Mouse (Mus musculus) intestine, embryonic 16.5 days (tissue): ENCODE results near the gene Zfp541. TPM values are rescaled to one million over a fixed set of nuclear protein-coding genes. Genes with fewer than 3 reads are reported as not detected.

Source experiments
- ATAC-seq: fragments of 200-750 bp; cut with Nextera tagmentation; 2 replicates; pipeline ENCODE4 v1.8.0; 2017; ENCODE audit warnings: moderate TSS enrichment, moderate library complexity
- H3K27ac ChIP-seq: fragments of 300-500 bp; sonication (generic); 2 replicates; pipeline ENCODE4 v1.5.1; 2014; ENCODE audit warnings: mild to moderate bottlenecking, low read length
- H3K27me3 ChIP-seq: fragments of 300-500 bp; sonication (generic); replicated peaks from 2 replicates; pipeline ENCODE4 v1.6.1; 2014; ENCODE audit warnings: low read length, control low read depth, mixed read lengths; ENCODE audit not compliant: control insufficient read depth, insufficient read depth
- H3K36me3 ChIP-seq: fragments of 300-500 bp; sonication (generic); 2 replicates; pipeline ENCODE4 v1.6.1; 2014; ENCODE audit warnings: low read length, control low read depth; ENCODE audit not compliant: control insufficient read depth, insufficient read depth
- H3K4me1 ChIP-seq: fragments of 300-500 bp; sonication (generic); 2 replicates; pipeline ENCODE4 v1.6.1; 2014; ENCODE audit warnings: low read length, control low read depth, mixed read lengths; ENCODE audit not compliant: control insufficient read depth, insufficient read depth
- H3K4me2 ChIP-seq: fragments of 300-500 bp; sonication (generic); 2 replicates; pipeline ENCODE4 v1.6.1; 2014; ENCODE audit warnings: low read depth, low read length, control low read depth
- H3K4me3 ChIP-seq: fragments of 300-500 bp; sonication (generic); 2 replicates; pipeline ENCODE4 v1.5.1; 2014; ENCODE audit warnings: mild to moderate bottlenecking, low read length
- H3K9ac ChIP-seq: fragments of 300-500 bp; sonication (generic); 2 replicates; pipeline ENCODE4 v1.6.1; 2014; ENCODE audit warnings: low read depth, low read length
- H3K9me3 ChIP-seq: fragments of 300-500 bp; sonication (generic); 2 replicates; pipeline ENCODE4 v1.6.1; 2016; ENCODE audit warnings: low read length, control low read depth; ENCODE audit not compliant: control insufficient read depth
- WGBS: fragments of 180-500 bp; shearing (Covaris S2); extraction: QIAGEN DNeasy Blood & Tissue Kit; methylation state at CpG from one replicate; pipeline ENCODE4 v1.1.7; 2014; 5-methylcytosine and 5-hydroxymethylcytosine counted together
- polyA plus RNA-seq: library from polyadenylated mRNA; unstranded; fragments of >200 nt; fragmentation: Nextera tagmentation; extraction: Ambion mirVana; gene quantifications from 2 replicates; pipeline ENCODE4 v1.2.1, GENCODE M21; 2015

Gene Zfp541
- polyA plus RNA-seq, 1 experiment from 2014 or later = 0.07 TPM

DNA sequence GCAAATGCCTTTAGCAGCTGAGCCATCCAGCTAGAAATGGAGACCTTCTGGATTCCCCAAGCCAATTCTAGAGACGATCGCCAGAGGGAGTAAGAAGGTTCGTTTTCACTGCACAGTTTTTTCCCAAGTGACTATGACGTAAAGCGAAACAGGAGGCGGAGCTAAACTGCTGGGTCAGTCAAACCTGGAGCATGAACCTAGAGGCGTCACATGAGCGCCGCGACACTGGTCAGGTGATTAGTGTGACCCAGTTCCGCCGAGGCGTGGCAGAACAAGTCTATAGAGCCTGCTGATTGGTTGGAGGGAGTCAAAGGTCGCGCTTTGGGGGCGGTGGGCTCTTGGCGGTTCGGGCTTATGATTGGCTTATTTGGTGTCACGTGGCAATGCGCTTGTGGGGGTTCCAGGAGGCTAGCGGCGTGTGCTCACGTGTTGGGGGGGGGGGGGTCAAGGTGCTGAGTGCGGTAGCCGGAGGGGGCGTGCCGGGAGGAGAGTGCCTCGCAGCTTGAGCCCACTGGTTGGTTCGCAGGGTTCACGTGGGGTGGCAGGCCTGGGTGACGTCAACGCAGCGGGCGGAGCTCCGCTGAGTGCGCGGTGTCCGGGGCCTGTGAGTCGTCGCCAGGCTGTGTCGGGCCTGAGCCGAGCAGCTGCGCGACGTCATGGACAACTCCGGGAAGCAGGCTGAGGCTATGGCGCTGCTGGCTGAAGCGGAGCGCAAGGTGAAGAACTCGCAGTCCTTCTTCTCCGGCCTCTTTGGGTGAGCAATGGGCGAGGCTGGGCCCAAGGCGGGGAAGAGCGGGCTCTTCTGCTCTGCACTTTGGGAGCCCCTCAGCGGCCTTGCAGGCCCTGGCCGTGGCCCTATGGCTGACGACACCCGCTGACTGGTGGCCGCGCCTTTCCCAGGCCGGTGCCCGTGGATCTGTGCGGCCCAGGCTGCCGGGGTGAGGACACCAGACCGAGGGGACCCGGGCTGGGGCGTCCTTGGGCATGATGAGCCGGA lies 36.7 kb downstream of the Zfp541 start, which contains the start of gene Napa:
Gene Napa, plus strand, starts transcription at position 438 of the 997 bp plus-strand sequence.
- peak; percentile 99 for ATAC-seq
- no peaks in the 10 kb centered on the region for H3K9me3 ChIP-seq
- H3K4me3 ChIP-seq = peak within 1 kb of the TSS; percentile 97
- H3K4me1 ChIP-seq = peaks cover 24% of the 10 kb centered on the region
- H3K4me2 ChIP-seq = peak within 1 kb of the TSS; percentile 93
- H3K27ac ChIP-seq = peak within 1 kb of the TSS; percentile 92
- H3K9ac ChIP-seq = peak within 1 kb of the TSS; percentile 99
- peaks cover 3% of the 10 kb centered on the region; the same call in 1 of the 2 replicates for H3K36me3 ChIP-seq
- no peaks in the 10 kb centered on the region for H3K27me3 ChIP-seq
- under 1% methylated on average over 67 of the region's 68 CpGs for WGBS

DNA sequence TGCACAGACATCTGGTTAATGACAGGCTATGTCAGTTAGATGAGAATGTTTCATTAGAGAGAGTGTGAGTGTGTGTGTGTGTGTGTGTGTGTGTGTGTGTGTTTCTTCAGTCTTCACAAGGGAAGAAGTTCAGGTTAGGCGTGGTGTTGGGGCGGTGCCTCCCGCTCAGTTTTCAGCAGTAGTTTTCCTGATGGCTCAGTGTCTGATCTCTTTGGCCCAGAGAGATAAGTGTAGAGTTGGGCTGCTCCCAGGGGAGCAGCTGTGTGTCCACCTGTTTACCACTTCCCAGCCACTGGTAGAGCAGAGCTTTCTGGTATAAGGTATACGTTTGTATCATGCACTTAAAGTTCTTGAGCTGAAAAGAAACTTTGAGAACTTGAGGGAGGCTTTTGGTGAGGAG lies 38.3 kb downstream of the Zfp541 start:
- peak overlapping the region; percentile 93 for H3K4me2 ChIP-seq
- H3K36me3 ChIP-seq = peaks cover 3% of the 10 kb centered on the region; the same call in 1 of the 2 replicates
- H3K27me3 ChIP-seq = no peaks in the 10 kb centered on the region
- no peaks in the 10 kb centered on the region for H3K9me3 ChIP-seq
- ATAC-seq = no peak
- H3K4me1 ChIP-seq = peaks cover 24% of the 10 kb centered on the region
- H3K27ac ChIP-seq = no peak overlapping the region
- peak overlapping the region; percentile 42 for H3K9ac ChIP-seq
- 64% methylated on average over 4 of the region's 4 CpGs for WGBS
- peak overlapping the region; percentile 97; the same call in 1 of the 2 replicates for H3K4me3 ChIP-seq

DNA sequence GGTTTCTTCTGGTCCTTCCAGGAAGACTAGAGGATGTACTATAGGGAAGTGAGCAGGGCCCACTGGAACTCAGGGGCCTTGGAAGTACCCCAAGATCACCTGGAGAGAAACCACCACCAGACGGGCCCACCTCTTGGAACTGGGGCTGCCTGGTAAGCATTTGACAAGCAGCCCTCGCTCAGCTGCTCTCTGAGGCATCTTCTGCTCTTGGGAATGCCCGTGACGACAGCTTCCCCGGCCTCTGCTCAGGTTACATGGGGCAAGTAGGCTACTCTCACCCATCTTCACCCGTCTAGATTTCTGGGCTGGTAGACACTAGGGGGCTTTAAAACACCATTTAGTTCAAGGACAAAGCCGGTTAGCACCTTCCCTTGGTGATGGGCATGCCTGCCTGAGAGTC lies 39.5 kb downstream of the Zfp541 start:
- Histone ChIP-seq H3K9me3 (no peaks in the 10 kb centered on the region), H3K27me3 (no peaks in the 10 kb centered on the region), H3K4me2 (no peak overlapping the region), H3K4me1 (peaks cover 24% of the 10 kb centered on the region), H3K27ac (no peak overlapping the region), H3K36me3 (peaks cover 3% of the 10 kb centered on the region; the same call in 1 of the 2 replicates), H3K9ac (no peak overlapping the region), H3K4me3 (no peak overlapping the region)
- ATAC-seq = no peak
- WGBS = 77% methylated on average over 7 of the region's 7 CpGs

DNA sequence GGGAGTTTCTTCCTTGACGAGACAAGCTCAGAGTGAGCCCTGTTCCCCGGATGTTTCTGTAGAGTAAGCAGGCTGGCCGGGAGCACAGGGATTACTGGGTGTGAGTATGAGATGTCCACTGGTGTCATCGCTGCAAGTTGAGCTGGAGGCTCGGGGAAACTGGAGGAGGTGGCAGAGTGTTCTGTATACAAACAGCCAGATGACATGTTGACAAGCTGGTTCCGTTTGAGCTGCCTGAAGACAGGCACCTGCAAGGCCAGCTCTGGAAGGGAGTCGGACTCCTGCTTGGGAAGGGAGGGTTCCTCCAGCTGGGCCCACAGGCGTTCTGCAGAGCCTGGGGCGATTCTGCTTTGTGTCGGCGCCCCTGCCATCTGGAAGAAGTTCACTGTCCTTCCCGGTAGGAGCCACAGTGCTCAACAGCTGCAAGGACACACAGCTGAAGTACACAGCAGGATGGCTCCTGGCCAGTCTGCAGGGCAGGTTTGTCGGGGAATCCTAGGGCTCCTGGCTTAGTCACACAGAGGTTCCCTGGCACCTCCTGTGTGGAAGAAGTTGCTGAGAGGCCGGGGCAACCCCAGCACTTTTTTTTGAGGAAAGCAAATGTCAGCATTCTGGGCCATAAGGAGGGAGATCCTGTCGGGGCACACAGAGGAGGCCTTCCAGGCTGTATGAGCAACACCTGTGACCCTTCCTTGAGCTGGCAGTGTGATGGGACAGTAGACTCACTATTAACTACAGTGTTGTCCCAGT lies 40.3 kb downstream of the Zfp541 start:
- Histone ChIP-seq H3K4me3 (no peak overlapping the region), H3K9me3 (no peaks in the 10 kb centered on the region), H3K27ac (no peak overlapping the region), H3K4me2 (no peak overlapping the region), H3K4me1 (peaks cover 24% of the 10 kb centered on the region), H3K9ac (no peak overlapping the region; the same call in 1 of the 2 replicates), H3K27me3 (no peaks in the 10 kb centered on the region), H3K36me3 (peaks cover 3% of the 10 kb centered on the region; the same call in 1 of the 2 replicates)
- WGBS = 77% methylated on average over 15 of the region's 15 CpGs
- no peak for ATAC-seq

DNA sequence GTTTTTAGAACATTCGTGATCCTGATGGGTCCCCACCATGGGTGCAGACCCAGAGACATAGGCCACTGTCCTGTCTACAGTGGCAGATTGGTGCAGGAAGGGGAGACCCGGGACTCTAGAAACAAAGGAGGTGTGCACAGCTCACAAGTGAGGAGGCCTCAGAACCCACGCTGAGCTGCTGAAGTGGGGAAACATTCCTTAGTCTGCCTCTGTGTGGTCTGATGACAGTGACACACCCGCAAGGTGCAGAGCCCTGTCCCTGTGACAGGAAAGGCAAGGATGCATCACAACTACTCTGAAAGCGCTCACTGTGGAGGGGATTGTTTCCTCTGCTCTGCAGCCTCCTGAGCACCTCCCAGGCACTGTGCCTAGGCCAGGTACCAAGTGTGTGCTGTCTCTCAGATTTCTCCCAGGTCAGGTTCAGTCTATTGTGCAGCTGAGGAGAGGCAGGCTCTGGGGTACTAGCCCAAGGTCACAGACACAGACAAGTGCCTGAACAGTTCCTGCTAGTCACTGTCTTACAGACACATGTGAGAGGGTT lies 41.1 kb downstream of the Zfp541 start:
- Histone ChIP-seq H3K36me3 (peaks cover 8% of the 10 kb centered on the region; the same call in 1 of the 2 replicates), H3K27ac (no peak overlapping the region), H3K4me3 (no peak overlapping the region), H3K27me3 (no peaks in the 10 kb centered on the region), H3K9ac (no peak overlapping the region), H3K9me3 (no peaks in the 10 kb centered on the region), H3K4me1 (peaks cover 22% of the 10 kb centered on the region), H3K4me2 (no peak overlapping the region)
- ATAC-seq = no peak
- 91% methylated on average over 5 of the region's 5 CpGs for WGBS

DNA sequence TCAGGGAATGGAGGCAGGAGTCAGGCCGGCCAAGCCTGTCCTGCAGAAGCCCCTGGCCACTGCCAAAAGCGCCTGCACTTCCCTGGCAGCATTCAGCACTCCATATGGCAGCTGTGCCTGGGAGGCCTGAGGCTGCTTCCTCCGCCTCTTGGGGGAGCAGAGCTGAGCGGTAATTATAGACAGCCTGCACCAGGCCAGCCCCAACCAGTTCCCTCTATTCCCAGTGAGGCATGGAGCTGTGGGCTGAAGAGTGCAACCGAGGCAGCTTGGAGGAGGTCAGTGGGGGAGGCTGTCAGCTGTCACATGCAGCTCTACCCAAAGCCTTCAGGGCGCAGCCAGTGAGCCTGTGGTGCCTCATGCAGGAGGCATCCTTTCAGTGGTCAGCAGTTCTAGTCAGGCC lies 42.1 kb downstream of the Zfp541 start:
- H3K4me1 ChIP-seq = peaks cover 22% of the 10 kb centered on the region
- no peak overlapping the region for H3K9ac ChIP-seq
- no peak for ATAC-seq
- no peak overlapping the region for H3K4me2 ChIP-seq
- no peaks in the 10 kb centered on the region for H3K27me3 ChIP-seq
- peaks cover 13% of the 10 kb centered on the region for H3K36me3 ChIP-seq
- 80% methylated on average over 6 of the region's 6 CpGs for WGBS
- H3K4me3 ChIP-seq = no peak overlapping the region
- H3K27ac ChIP-seq = no peak overlapping the region
- no peaks in the 10 kb centered on the region for H3K9me3 ChIP-seq

DNA sequence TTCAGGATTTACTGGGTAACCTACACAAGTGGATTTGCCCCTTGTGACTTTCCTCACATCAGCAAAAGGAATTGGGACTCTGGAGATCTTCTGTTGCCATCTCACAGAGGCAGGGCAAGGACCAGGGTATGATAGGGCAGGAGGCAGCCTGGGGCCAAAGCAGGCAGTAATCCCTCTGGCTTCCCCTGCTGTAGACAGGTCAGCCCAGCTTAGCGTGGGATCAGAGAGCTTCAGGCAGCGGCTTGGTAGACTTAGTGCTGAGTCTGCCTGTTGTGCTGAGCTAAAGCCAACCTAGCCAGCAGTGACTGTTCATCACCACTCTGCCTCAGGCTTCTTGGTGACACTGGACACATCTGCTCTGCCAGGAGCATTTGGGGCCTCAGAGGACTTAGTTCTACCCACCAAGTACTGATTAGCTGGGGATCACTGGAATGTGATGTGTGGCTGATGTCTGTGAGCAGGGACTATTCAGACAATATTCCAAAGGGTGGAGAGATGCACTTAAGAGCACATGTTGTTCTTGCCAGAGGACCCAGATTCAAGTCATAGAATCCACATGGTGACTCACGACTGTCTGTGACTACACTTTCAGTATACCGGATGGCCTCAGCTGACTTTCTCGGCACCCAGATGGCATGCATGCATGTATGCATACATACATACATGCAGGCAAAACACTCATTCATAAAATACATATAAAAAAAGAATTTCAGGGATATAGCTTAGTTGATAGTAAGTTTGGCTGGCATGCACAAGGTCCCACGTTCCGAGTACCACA lies 43.2 kb downstream of the Zfp541 start:
- Histone ChIP-seq H3K4me2 (no peak overlapping the region), H3K4me1 (peaks cover 13% of the 10 kb centered on the region), H3K27me3 (no peaks in the 10 kb centered on the region), H3K9ac (no peak overlapping the region), H3K27ac (no peak overlapping the region), H3K4me3 (no peak overlapping the region), H3K36me3 (peaks cover 18% of the 10 kb centered on the region), H3K9me3 (no peaks in the 10 kb centered on the region)
- ATAC-seq = no peak
- WGBS = 93% methylated on average over 7 of the region's 7 CpGs

DNA sequence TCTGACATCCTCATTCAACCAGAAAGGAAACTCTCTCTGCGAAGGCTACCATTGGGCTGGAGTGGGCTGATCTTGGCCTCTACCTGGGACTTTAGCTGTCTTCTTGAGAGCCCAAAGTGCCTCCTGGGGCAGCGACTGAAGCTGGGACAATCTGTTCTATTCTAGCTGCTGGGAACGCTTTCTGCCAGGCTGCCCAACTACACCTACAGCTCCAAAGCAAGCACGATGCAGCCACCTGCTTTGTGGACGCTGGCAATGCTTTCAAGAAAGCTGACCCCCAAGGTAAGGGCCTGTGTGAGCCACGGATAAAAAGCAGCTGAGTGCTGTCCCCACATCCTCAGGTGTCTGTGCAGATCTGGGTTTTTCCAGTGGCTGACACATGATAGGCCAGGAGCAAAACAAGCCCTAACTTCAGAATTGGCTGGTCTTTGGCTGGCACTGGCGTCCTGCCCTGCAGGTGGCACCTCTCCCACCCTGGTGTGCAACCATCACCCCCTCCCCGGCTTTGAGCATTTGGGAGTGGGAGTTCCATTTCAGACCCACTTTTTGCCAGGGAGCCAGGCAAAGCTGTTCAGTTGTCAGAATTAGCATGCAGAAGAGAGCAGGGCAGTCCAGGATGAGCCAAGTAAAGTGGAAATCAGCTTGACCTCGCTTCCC lies 47.4 kb downstream of the Zfp541 start:
- peaks cover 19% of the 10 kb centered on the region for H3K36me3 ChIP-seq

More for the DNA sequence above, 47.4 kb downstream of the Zfp541 start:
- H3K9ac ChIP-seq = no peak overlapping the region
- no peaks in the 10 kb centered on the region for H3K27me3 ChIP-seq
- 93% methylated on average over 9 of the region's 9 CpGs for WGBS
- H3K9me3 ChIP-seq = no peaks in the 10 kb centered on the region
- H3K4me1 ChIP-seq = no peaks in the 10 kb centered on the region
- ATAC-seq = no peak
- no peak overlapping the region for H3K4me3 ChIP-seq
- no peak overlapping the region for H3K27ac ChIP-seq
- no peak overlapping the region for H3K4me2 ChIP-seq
